ENCODE assay signal across 36 mouse cellular contexts in the genomic region with DNA sequence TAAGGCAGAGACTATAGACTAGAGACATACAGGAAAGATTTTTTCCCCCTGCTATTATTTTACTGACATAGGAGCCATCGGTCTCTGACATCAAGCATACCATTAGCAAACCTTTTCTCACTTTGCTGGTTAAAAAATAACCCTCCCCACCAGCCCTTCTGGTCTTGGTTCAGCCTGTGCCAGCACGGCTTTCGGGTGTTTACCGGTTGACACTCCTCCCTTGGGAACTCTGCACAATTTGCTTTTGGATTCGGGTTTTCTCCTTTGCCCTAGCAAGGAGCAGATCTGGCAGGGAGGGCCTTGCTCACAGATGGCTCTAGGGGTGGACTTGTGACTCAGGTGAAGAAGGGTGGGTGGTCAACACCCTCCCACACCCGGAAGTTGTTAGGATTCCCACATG. TPM values are rescaled to one million over a fixed set of nuclear protein-coding genes. Genes with fewer than 3 reads are reported as not detected.
DNase-seq lines count a peak whose midpoint lies in the region; ATAC-seq lines count a peak whose summit lies in the region.
"Had no signal": no experiment of that assay in that cellular context is flagged by ENCODE, and none has a peak within 500 bp of the region (broad histone marks: within the 10 kb centered on the region; RNA-seq: fewer than 3 reads in every experiment).

No protein-coding gene starts in this region.

- no peaks in the 10 kb centered on the region for H3K4me1 ChIP-seq in forebrain, embryonic 14.5 days (ENCODE audit: control insufficient read depth, insufficient read depth, low read length)
- H3K4me1 ChIP-seq: embryonic facial prominence, embryonic 12.5 days; heart, embryonic 12.5 days; midbrain, embryonic 12.5 days; neural tube, embryonic 12.5 days had no signal

- H3K9ac ChIP-seq in forebrain, embryonic 14.5 days (ENCODE audit: low read length) = no peak overlapping the region
- H3K9ac ChIP-seq: embryonic facial prominence, embryonic 12.5 days; heart, embryonic 12.5 days; liver, embryonic 15.5 days; midbrain, embryonic 12.5 days; neural tube, embryonic 12.5 days had no signal

- H3K27ac ChIP-seq in forebrain, embryonic 14.5 days (ENCODE audit: low read depth, low read length) = no peak overlapping the region
- H3K27ac ChIP-seq: embryonic facial prominence, embryonic 12.5 days; gastrocnemius, adult 2 months; heart, adult 2 months; liver, embryonic 15.5 days; midbrain, embryonic 12.5 days; neural tube, embryonic 12.5 days had no signal

- no peak for ATAC-seq in forebrain, embryonic 14.5 days
- ATAC-seq: forebrain, embryonic 16.5 days; hindbrain, embryonic 16.5 days; Patski had no signal

- H3K36me3 ChIP-seq in forebrain, embryonic 14.5 days (ENCODE audit: control insufficient read depth, insufficient read depth, low read length) = no peaks in the 10 kb centered on the region
- H3K36me3 ChIP-seq: embryonic facial prominence, embryonic 12.5 days; heart, embryonic 12.5 days; hindbrain, embryonic 10.5 days; liver, embryonic 15.5 days; midbrain, embryonic 12.5 days; neural tube, embryonic 12.5 days had no signal

- 79% methylated on average over 6 of the region's 6 CpGs for WGBS in forebrain, embryonic 14.5 days

- peak; percentile 16 to 26 for DNase-seq in cerebellum, postnatal 10 days
- no peak for DNase-seq in cerebellum, postnatal 4 days (ENCODE audit: low spot score in 2 of 2)
- peak; percentile 27 for DNase-seq in testis, postnatal 10 days (ENCODE audit: low spot score)
- no peak for DNase-seq in testis, postnatal 14 days (ENCODE audit: low spot score)
- DNase-seq in kidney, postnatal 14 days = peak; percentile 57
- DNase-seq in spleen, postnatal 4 days (ENCODE audit: low spot score in 2 of 2) = no peak
- no peak for DNase-seq in right cerebral cortex, adult 2 months (ENCODE audit: low spot score in 2 of 2)
- no peak for DNase-seq in forebrain, embryonic 14.5 days (ENCODE audit: low spot score)
- DNase-seq: cerebellum, adult 8-10 months; cerebellum, postnatal 36 days; embryo, embryonic 11 days; heart, adult 2 months; layer of hippocampus, postnatal 36 days; left cerebral cortex, postnatal 4 days; lung, postnatal 4 days; thymus, postnatal 14 days had no signal

- no peaks in the 10 kb centered on the region for H3K9me3 ChIP-seq in forebrain, embryonic 14.5 days (replicated peaks; ENCODE audit: control insufficient read depth, low read length)
- H3K9me3 ChIP-seq: embryonic facial prominence, embryonic 12.5 days; heart, embryonic 12.5 days; hindbrain, embryonic 10.5 days; liver, embryonic 15.5 days; midbrain, embryonic 12.5 days; neural tube, embryonic 12.5 days had no signal

- no peaks in the 10 kb centered on the region for H3K27me3 ChIP-seq in forebrain, embryonic 14.5 days (replicated peaks; ENCODE audit: control insufficient read depth, insufficient read depth, low read length)
- H3K27me3 ChIP-seq: neural tube, embryonic 12.5 days had no signal

- no peak overlapping the region for H3K4me3 ChIP-seq in forebrain, embryonic 14.5 days (ENCODE audit: low read depth, low read length)
- H3K4me3 ChIP-seq: embryonic facial prominence, embryonic 12.5 days; gastrocnemius, adult 2 months; heart, adult 2 months; heart, embryonic 12.5 days; hindbrain, embryonic 10.5 days; liver, embryonic 15.5 days; megakaryocyte, embryonic 14.5 days; midbrain, embryonic 12.5 days; myocyte; neural tube, embryonic 12.5 days had no signal

- no peak overlapping the region for H3K4me2 ChIP-seq in forebrain, embryonic 14.5 days (ENCODE audit: low read length)
- H3K4me2 ChIP-seq: embryonic facial prominence, embryonic 12.5 days; heart, embryonic 12.5 days; liver, embryonic 15.5 days; midbrain, embryonic 12.5 days; neural tube, embryonic 12.5 days had no signal

RNA-seq across cellular contexts. Expression of a gene that starts 3.2 kb away (rescaled TPM):
- 1.8 and 2.4 TPM in 2 replicates for polyA plus RNA-seq in forebrain, embryonic 14.5 days (2014; fragmentation: Nextera tagmentation; extraction: Ambion mirVana)
- polyA plus RNA-seq: heart, adult 2 months; heart, embryonic 12.5 days; heart, postnatal 0 days; large intestine, adult 2 months; liver, embryonic 15.5 days; Patski; testis, adult 2 months had no signal

RNA-seq across cellular contexts. Expression of a gene that starts 8.3 kb away (rescaled TPM):
- polyA plus RNA-seq in forebrain, embryonic 14.5 days (2014; fragmentation: Nextera tagmentation; extraction: Ambion mirVana) = not detected in 2 replicates
- polyA plus RNA-seq: embryonic facial prominence, embryonic 12.5 days; forebrain, embryonic 16.5 days; heart, adult 2 months; heart, embryonic 12.5 days; heart, postnatal 0 days; hindbrain, embryonic 10.5 days; hindbrain, embryonic 16.5 days; large intestine, adult 2 months; limb, embryonic 14.5 days; liver, embryonic 15.5 days; lung, embryonic 16.5 days; midbrain, embryonic 12.5 days; midbrain, postnatal 0 days; myocyte; neural tube, embryonic 12.5 days; stomach, embryonic 14.5 days; urinary bladder, adult 2 months had no signal

RNA-seq across cellular contexts. Expression of a gene that starts 35.0 kb away (rescaled TPM):
- 2.3 and 2.6 TPM in 2 replicates for polyA plus RNA-seq in forebrain, embryonic 14.5 days (2014; fragmentation: Nextera tagmentation; extraction: Ambion mirVana)

RNA-seq across cellular contexts. Expression of a gene that starts 38.5 kb away (rescaled TPM):
- 255 and 273 TPM in 2 replicates for polyA plus RNA-seq in forebrain, embryonic 14.5 days (2014; fragmentation: Nextera tagmentation; extraction: Ambion mirVana)

Comparison
In these comparisons a context has a peak if more than half of its experiments do, and no peak if none do; other contexts are left out.
1. DNase-seq: peak in cerebellum, postnatal 10 days (2 of 2), testis, postnatal 10 days (single experiment) and kidney, postnatal 14 days (single experiment); none in cerebellum, postnatal 4 days (0 of 2), testis, postnatal 14 days (single experiment), spleen, postnatal 4 days (0 of 2), right cerebral cortex, adult 2 months (0 of 2) and forebrain, embryonic 14.5 days (single experiment).